Mouse (Mus musculus) erythroid progenitor cell, adult 5-6 weeks (primary cell): ENCODE measurements around the gene Pkmyt1. TPM values are rescaled to one million over a fixed set of nuclear protein-coding genes. Genes with fewer than 3 reads are reported as not detected.

ENCODE experiments used
- ATAC-seq: replicated peaks from 2 replicates; pipeline ENCODE4 v1.8.0; 2016; ENCODE audit warnings: moderate number of reproducible peaks, mild to moderate bottlenecking, moderate TSS enrichment, inconsistent platforms; ENCODE audit not compliant: poor library complexity, low FRiP score, severe bottlenecking
- total RNA-seq, 2 experiments: library from RNA; stranded (forward) in 1 of 2; stranded (reverse) in 1 of 2; fragments of 150-400 nt in 1 of 2; fragments of 186-747, 209-891 nt in 1 of 2; gene quantifications; 2 replicates each; pipeline versions ENCODE4 v1.2.3 to v1.2.4; 2015 to 2017; ENCODE audit warnings: low replicate concordance in 2 of 2

The Pkmyt1 gene
- total RNA-seq, 2 experiments from 2014 or later, result 39.9 to 50.3 TPM

GRCm38 (mm10) chr17:23776216-23776615 lies 50.1 kb downstream of the Pkmyt1 start:
- no peak for ATAC-seq

- no peak for ATAC-seq
Observed at GRCm38 (mm10) chr17:23777141-23777540, 51.0 kb downstream of the Pkmyt1 start.

DNA sequence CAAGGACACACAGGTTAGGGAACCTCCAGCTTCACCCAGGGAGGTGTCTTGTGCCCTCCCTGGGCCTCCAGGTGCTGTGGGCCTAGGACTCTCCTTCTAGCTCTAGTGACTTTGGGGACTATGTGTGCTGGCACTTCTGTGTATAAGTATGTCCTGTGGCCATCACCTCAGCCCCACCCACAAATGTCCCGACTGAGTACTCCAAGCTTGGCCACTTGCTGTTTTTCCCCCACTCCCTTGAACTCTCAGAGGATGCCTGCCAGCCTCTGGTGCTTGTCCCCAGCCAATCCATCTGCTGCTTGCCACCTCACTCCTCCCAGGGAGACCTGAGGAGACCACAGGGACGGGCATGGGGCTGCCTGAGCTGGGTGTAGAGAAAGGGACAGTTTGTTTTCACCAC lies 52.3 kb downstream of the Pkmyt1 start:
- no peak for ATAC-seq

GRCm38 (mm10) chr17:23783352-23783751 lies 57.2 kb downstream of the Pkmyt1 start:
- no peak for ATAC-seq

DNA sequence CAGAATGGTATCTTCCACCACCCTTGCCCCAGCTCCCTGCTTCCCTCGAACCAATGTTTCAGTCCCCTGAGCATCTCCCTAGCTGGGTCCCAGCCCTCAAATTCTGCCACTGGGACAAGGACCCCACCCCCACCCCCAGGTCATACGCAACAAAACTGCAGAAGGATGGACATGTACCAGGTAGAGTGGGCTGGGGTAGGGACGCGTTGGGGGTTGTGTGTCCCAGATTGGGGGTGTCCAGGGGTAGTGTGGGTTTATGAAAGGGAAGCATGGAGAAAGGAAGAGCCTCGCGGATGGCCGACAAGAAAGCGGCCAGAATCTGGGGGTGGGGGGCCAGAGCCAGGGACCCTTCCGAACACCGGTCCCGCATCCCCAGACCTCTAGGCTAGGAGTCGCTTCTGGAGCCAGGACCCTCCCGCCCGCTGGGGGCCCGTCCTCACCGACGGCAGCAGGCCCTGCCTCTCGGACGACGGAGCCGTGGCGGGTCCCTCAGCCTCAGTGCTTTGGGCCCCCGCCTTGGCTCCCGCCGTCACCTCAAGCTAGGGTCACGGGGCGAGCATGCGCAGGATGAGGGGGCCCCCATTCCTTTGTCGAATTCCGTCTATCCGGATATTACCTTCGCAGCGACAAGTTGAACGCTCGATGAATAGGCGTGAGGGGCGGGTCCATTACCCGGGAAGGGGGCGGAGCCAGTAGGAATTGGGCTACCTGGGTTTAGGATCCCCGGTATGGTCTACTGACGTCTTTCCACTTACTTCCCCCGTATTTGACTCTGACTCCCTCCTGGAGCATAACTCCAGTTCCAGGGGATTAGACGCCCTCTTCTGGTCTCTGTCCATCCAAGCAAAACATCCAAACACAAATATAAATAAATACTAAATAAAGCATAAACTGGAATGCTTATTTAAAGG lies 59.7 kb downstream of the Pkmyt1 start, which contains the start of gene Flywch2:
Gene Flywch2, minus strand, starts transcription at position 521 of the 911 bp plus-strand sequence.
- peak; percentile 72 for ATAC-seq

Other genes with a start within 250 kb of the Pkmyt1 start
- not detected in 2 replicates for gene Vmn2r117, start 246.6 kb upstream of the Pkmyt1 start, total RNA-seq (2015; ENCODE audit: low replicate concordance)
- not detected in 2 replicates for gene Vmn2r117, start 246.6 kb upstream of the Pkmyt1 start, total RNA-seq (2017; ENCODE audit: low replicate concordance)
- 2.2 and 3.4 TPM in 2 replicates for gene Zfp213, start 162.1 kb upstream of the Pkmyt1 start, total RNA-seq (2015; ENCODE audit: low replicate concordance)
- gene Zfp213, start 162.1 kb upstream of the Pkmyt1 start, total RNA-seq (2017; ENCODE audit: low replicate concordance), result 0.90 and 1.4 TPM in 2 replicates
- not detected in 2 replicates for gene Zfp13, start 126.8 kb upstream of the Pkmyt1 start, total RNA-seq (2015; ENCODE audit: low replicate concordance)
- gene Zfp13, start 126.8 kb upstream of the Pkmyt1 start, total RNA-seq (2017; ENCODE audit: low replicate concordance), result not detected in 2 replicates
- not detected in 2 replicates for gene Zscan10, start 125.5 kb upstream of the Pkmyt1 start, total RNA-seq (2015; ENCODE audit: low replicate concordance)
- not detected in 2 replicates for gene Zscan10, start 125.5 kb upstream of the Pkmyt1 start, total RNA-seq (2017; ENCODE audit: low replicate concordance)
- 4.6 and 7.9 TPM in 2 replicates for gene Mmp25, start 81.1 kb upstream of the Pkmyt1 start, total RNA-seq (2015; ENCODE audit: low replicate concordance)
- 1.3 and 1.5 TPM in 2 replicates for gene Mmp25, start 81.1 kb upstream of the Pkmyt1 start, total RNA-seq (2017; ENCODE audit: low replicate concordance)
- gene Bicdl2, start 65.8 kb upstream of the Pkmyt1 start, total RNA-seq (2015; ENCODE audit: low replicate concordance), result not detected in 2 replicates
- gene Bicdl2, start 65.8 kb upstream of the Pkmyt1 start, total RNA-seq (2017; ENCODE audit: low replicate concordance), result not detected in 2 replicates
- gene Hcfc1r1, start 52.7 kb upstream of the Pkmyt1 start, total RNA-seq (2015; ENCODE audit: low replicate concordance), result 6.3 and 15.9 TPM in 2 replicates
- gene Hcfc1r1, start 52.7 kb upstream of the Pkmyt1 start, total RNA-seq (2017; ENCODE audit: low replicate concordance), result 8.6 and 11.0 TPM in 2 replicates
- gene Thoc6, start 52.5 kb upstream of the Pkmyt1 start, total RNA-seq (2015; ENCODE audit: low replicate concordance), result 11.3 and 11.9 TPM in 2 replicates
- gene Thoc6, start 52.5 kb upstream of the Pkmyt1 start, total RNA-seq (2017; ENCODE audit: low replicate concordance), result 3.5 and 4.0 TPM in 2 replicates
- 5.0 TPM in 1 of 2 replicates, not detected in the other for gene Tnfrsf12a, start 48.9 kb upstream of the Pkmyt1 start, total RNA-seq (2015; ENCODE audit: low replicate concordance)
- gene Tnfrsf12a, start 48.9 kb upstream of the Pkmyt1 start, total RNA-seq (2017; ENCODE audit: low replicate concordance), result 6.1 TPM in 1 of 2 replicates, not detected in the other
- not detected in 2 replicates for gene Cldn6, start 47.1 kb upstream of the Pkmyt1 start, total RNA-seq (2015; ENCODE audit: low replicate concordance)
- not detected in 2 replicates for gene Cldn6, start 47.1 kb upstream of the Pkmyt1 start, total RNA-seq (2017; ENCODE audit: low replicate concordance)
- gene Cldn9, start 42.3 kb upstream of the Pkmyt1 start, total RNA-seq (2015; ENCODE audit: low replicate concordance), result not detected in 2 replicates
- gene Cldn9, start 42.3 kb upstream of the Pkmyt1 start, total RNA-seq (2017; ENCODE audit: low replicate concordance), result not detected in 2 replicates
- gene 1520401A03Rik, start 3.6 kb upstream of the Pkmyt1 start, total RNA-seq (2015; ENCODE audit: low replicate concordance), result not detected in 2 replicates
- not detected in 2 replicates for gene 1520401A03Rik, start 3.6 kb upstream of the Pkmyt1 start, total RNA-seq (2017; ENCODE audit: low replicate concordance)
- gene Paqr4, start 14.5 kb downstream of the Pkmyt1 start, total RNA-seq (2015; ENCODE audit: low replicate concordance), result 1.4 and 10.1 TPM in 2 replicates
- 7.5 and 11.2 TPM in 2 replicates for gene Paqr4, start 14.5 kb downstream of the Pkmyt1 start, total RNA-seq (2017; ENCODE audit: low replicate concordance)
- gene Kremen2, start 19.5 kb downstream of the Pkmyt1 start, total RNA-seq (2015; ENCODE audit: low replicate concordance), result not detected in 2 replicates
- gene Kremen2, start 19.5 kb downstream of the Pkmyt1 start, total RNA-seq (2017; ENCODE audit: low replicate concordance), result not detected in 2 replicates
- 2.1 and 2.9 TPM in 2 replicates for gene Flywch1, start 45.3 kb downstream of the Pkmyt1 start, total RNA-seq (2015; ENCODE audit: low replicate concordance)
- 3.4 and 14.2 TPM in 2 replicates for gene Flywch1, start 45.3 kb downstream of the Pkmyt1 start, total RNA-seq (2017; ENCODE audit: low replicate concordance)
- gene Flywch2, start 59.7 kb downstream of the Pkmyt1 start, total RNA-seq (2015; ENCODE audit: low replicate concordance), result not detected in 2 replicates
- gene Flywch2, start 59.7 kb downstream of the Pkmyt1 start, total RNA-seq (2017; ENCODE audit: low replicate concordance), result not detected in 2 replicates
- gene Srrm2, start 64.2 kb downstream of the Pkmyt1 start, total RNA-seq (2015; ENCODE audit: low replicate concordance), result 468 and 572 TPM in 2 replicates
- gene Srrm2, start 64.2 kb downstream of the Pkmyt1 start, total RNA-seq (2017; ENCODE audit: low replicate concordance), result 294 and 325 TPM in 2 replicates
- 137 and 167 TPM in 2 replicates for gene Elob, start 102.8 kb downstream of the Pkmyt1 start, total RNA-seq (2015; ENCODE audit: low replicate concordance)
- gene Elob, start 102.8 kb downstream of the Pkmyt1 start, total RNA-seq (2017; ENCODE audit: low replicate concordance), result 51.7 and 117 TPM in 2 replicates
- gene Prss33, start 109.7 kb downstream of the Pkmyt1 start, total RNA-seq (2015; ENCODE audit: low replicate concordance), result not detected in 2 replicates
- not detected in 2 replicates for gene Prss33, start 109.7 kb downstream of the Pkmyt1 start, total RNA-seq (2017; ENCODE audit: low replicate concordance)
- gene Prss32, start 117.5 kb downstream of the Pkmyt1 start, total RNA-seq (2015; ENCODE audit: low replicate concordance), result not detected in 2 replicates
- not detected in 2 replicates for gene Prss32, start 117.5 kb downstream of the Pkmyt1 start, total RNA-seq (2017; ENCODE audit: low replicate concordance)
- not detected in 2 replicates for gene Prss41, start 117.8 kb downstream of the Pkmyt1 start, total RNA-seq (2015; ENCODE audit: low replicate concordance)
- not detected in 2 replicates for gene Prss41, start 117.8 kb downstream of the Pkmyt1 start, total RNA-seq (2017; ENCODE audit: low replicate concordance)
- gene Prss21, start 141.7 kb downstream of the Pkmyt1 start, total RNA-seq (2015; ENCODE audit: low replicate concordance), result not detected in 2 replicates
- not detected in 2 replicates for gene Prss21, start 141.7 kb downstream of the Pkmyt1 start, total RNA-seq (2017; ENCODE audit: low replicate concordance)
- not detected in 2 replicates for gene Dcpp1, start 154.5 kb downstream of the Pkmyt1 start, total RNA-seq (2015; ENCODE audit: low replicate concordance)
- gene Dcpp1, start 154.5 kb downstream of the Pkmyt1 start, total RNA-seq (2017; ENCODE audit: low replicate concordance), result not detected in 2 replicates
- not detected in 2 replicates for gene Dcpp2, start 154.5 kb downstream of the Pkmyt1 start, total RNA-seq (2015; ENCODE audit: low replicate concordance)
- gene Dcpp2, start 154.5 kb downstream of the Pkmyt1 start, total RNA-seq (2017; ENCODE audit: low replicate concordance), result not detected in 2 replicates
- gene Dcpp3, start 191.1 kb downstream of the Pkmyt1 start, total RNA-seq (2015; ENCODE audit: low replicate concordance), result not detected in 2 replicates
- gene Dcpp3, start 191.1 kb downstream of the Pkmyt1 start, total RNA-seq (2017; ENCODE audit: low replicate concordance), result not detected in 2 replicates
- not detected in 2 replicates for gene Sbp, start 215.3 kb downstream of the Pkmyt1 start, total RNA-seq (2015; ENCODE audit: low replicate concordance)
- not detected in 2 replicates for gene Sbp, start 215.3 kb downstream of the Pkmyt1 start, total RNA-seq (2017; ENCODE audit: low replicate concordance)
- gene Sbpl, start 228.9 kb downstream of the Pkmyt1 start, total RNA-seq (2015; ENCODE audit: low replicate concordance), result not detected in 2 replicates
- gene Sbpl, start 228.9 kb downstream of the Pkmyt1 start, total RNA-seq (2017; ENCODE audit: low replicate concordance), result not detected in 2 replicates